Mouse (Mus musculus) sigmoid colon, adult 10 weeks (tissue): ENCODE measurements around the gene Txlna. TPM values are rescaled to one million over a fixed set of nuclear protein-coding genes. Genes with fewer than 3 reads are reported as not detected.

Experiments
- polyA plus RNA-seq: library from polyadenylated mRNA; stranded (reverse); fragments of 350-450 nt; fragmentation: Illumina TruSeq; extraction: RNeasy Lipid Tissue Mini Kit (QIAGEN cat#74804); gene quantifications from one replicate; pipeline ENCODE4 v1.2.3, GENCODE M21; 2014; ENCODE audit warnings: low read depth, low replicate concordance

Txlna gene
- polyA plus RNA-seq = 14.2 TPM

GRCm38 (mm10) chr4:129640638-129641467 lies at the start of gene Txlna:
TSS of gene Txlna (minus strand) at chr4:129641065.

DNA sequence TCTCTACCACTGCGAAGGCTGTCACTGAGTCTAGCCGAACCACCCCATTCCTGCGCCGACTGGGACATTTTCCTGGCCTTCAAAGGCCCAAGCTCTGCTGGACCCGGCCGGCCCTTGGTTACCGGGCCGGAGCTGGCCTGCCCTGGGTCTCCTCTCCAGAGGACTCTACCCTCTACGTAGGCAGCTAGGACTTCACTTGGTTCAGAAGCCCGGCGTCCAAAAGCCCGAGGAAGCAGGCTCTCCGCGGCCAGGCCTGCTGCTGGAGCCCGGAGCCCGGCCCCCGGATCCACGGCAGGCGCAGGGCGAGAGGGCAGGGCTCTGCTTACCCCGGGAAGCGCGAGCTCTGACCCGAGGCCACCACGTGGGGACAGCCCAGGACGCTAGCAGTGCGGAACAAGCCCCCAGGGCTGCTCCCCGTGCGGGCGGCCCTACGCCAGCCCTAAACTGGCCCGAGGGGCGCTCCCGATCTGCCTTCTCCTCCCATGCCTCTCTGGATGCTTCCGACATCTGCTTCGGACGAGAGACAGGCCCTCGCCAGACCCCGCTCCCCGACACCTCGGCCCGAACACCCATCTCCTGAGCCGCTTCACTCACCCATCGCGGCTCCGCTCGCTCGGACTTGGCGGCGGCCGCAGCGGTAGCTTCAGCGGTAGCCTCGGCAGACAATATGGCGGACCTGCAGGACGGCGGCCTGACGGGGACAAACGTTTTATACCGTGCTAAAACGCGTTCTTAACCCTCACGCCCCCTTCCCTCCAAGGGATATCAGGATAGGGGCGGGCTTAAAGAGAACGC lies 31.4 kb upstream of the Txlna start, which contains the start of gene Kpna6:
Gene Kpna6, minus strand, starts transcription at position 685 of the 795 bp plus-strand sequence.

GRCm38 (mm10) chr4:129623681-129624091 lies 17.2 kb downstream of the Txlna start, which contains the start of gene Ccdc28b:
TSS of gene Ccdc28b (minus strand) at chr4:129623947.

GRCm38 (mm10) chr4:129618786-129619691 lies 21.8 kb downstream of the Txlna start, which contains the start of gene Iqcc:
TSS of gene Iqcc (minus strand) at chr4:129619099.

GRCm38 (mm10) chr4:129614093-129614492 lies 26.8 kb downstream of the Txlna start, which contains the start of gene Dcdc2b:
TSS of gene Dcdc2b (minus strand) at chr4:129614257.

GRCm38 (mm10) chr4:129600233-129601158 lies 40.4 kb downstream of the Txlna start, which contains the start of the genes Eif3i and Tmem234:
TSS of gene Eif3i (minus strand) at chr4:129600648.
TSS of gene Tmem234 (plus strand) at chr4:129600668.

GRCm38 (mm10) chr4:129578466-129578865 lies 62.4 kb downstream of the Txlna start, which contains the start of gene Fam167b:
TSS of gene Fam167b (minus strand) at chr4:129578549.

Other genes with a start within 250 kb of the Txlna start
- not detected for gene Zbtb8b, start 200.2 kb downstream of the Txlna start, polyA plus RNA-seq
- 20.9 TPM for gene Bsdc1, start 179.5 kb downstream of the Txlna start, polyA plus RNA-seq
- not detected for gene Tssk3, start 150.0 kb downstream of the Txlna start, polyA plus RNA-seq
- gene Fam229a, start 149.9 kb downstream of the Txlna start, polyA plus RNA-seq = not detected
- gene Marcksl1, start 127.5 kb downstream of the Txlna start, polyA plus RNA-seq = 15.8 TPM
- gene Hdac1, start 98.4 kb downstream of the Txlna start, polyA plus RNA-seq = 77.8 TPM
- gene Lck, start 67.4 kb downstream of the Txlna start, polyA plus RNA-seq = 0.28 TPM
- not detected for gene Fam167b, start 62.5 kb downstream of the Txlna start, polyA plus RNA-seq
- gene Eif3i, start 40.4 kb downstream of the Txlna start, polyA plus RNA-seq = 24.2 TPM
- gene Tmem234, start 40.4 kb downstream of the Txlna start, polyA plus RNA-seq = 65.5 TPM
- gene Dcdc2b, start 26.8 kb downstream of the Txlna start, polyA plus RNA-seq = not detected
- gene Iqcc, start 22.0 kb downstream of the Txlna start, polyA plus RNA-seq = 10.8 TPM
- gene Ccdc28b, start 17.1 kb downstream of the Txlna start, polyA plus RNA-seq = 4.7 TPM
- gene Kpna6, start 31.7 kb upstream of the Txlna start, polyA plus RNA-seq = 35.6 TPM
- 1.3 TPM for gene Tmem39b, start 55.8 kb upstream of the Txlna start, polyA plus RNA-seq
- 149 TPM for gene Khdrbs1, start 101.2 kb upstream of the Txlna start, polyA plus RNA-seq
- 2,130 TPM for gene Ptp4a2, start 170.2 kb upstream of the Txlna start, polyA plus RNA-seq